Mouse (Mus musculus) inflammation-experienced regulatory T-cells, adult 6 months (primary cell): ENCODE measurements around the gene Tmem79. TPM values are rescaled to one million over a fixed set of nuclear protein-coding genes. Genes with fewer than 3 reads are reported as not detected.
A peak's percentile ranks its signal among the peaks of the same experiment; 100 is the strongest.
"Not testable (repeated sequence)": the region's sequence is repeated elsewhere in the genome, so short reads cannot be mapped to it uniquely, and the experiment has no call there.

Source experiments
- ATAC-seq: one replicate; pipeline ENCODE4 v1.8.0; 2017
- polyA plus RNA-seq, 3 experiments: library from polyadenylated mRNA; unstranded; fragments of 100-300 nt; shearing (Covaris generic); gene quantifications; one replicate each; pipeline ENCODE4 v1.2.1; 2017

The Tmem79 gene
- 1 to 10 TPM; 1.2 to 2.4 (median 1.8) TPM for polyA plus RNA-seq

DNA sequence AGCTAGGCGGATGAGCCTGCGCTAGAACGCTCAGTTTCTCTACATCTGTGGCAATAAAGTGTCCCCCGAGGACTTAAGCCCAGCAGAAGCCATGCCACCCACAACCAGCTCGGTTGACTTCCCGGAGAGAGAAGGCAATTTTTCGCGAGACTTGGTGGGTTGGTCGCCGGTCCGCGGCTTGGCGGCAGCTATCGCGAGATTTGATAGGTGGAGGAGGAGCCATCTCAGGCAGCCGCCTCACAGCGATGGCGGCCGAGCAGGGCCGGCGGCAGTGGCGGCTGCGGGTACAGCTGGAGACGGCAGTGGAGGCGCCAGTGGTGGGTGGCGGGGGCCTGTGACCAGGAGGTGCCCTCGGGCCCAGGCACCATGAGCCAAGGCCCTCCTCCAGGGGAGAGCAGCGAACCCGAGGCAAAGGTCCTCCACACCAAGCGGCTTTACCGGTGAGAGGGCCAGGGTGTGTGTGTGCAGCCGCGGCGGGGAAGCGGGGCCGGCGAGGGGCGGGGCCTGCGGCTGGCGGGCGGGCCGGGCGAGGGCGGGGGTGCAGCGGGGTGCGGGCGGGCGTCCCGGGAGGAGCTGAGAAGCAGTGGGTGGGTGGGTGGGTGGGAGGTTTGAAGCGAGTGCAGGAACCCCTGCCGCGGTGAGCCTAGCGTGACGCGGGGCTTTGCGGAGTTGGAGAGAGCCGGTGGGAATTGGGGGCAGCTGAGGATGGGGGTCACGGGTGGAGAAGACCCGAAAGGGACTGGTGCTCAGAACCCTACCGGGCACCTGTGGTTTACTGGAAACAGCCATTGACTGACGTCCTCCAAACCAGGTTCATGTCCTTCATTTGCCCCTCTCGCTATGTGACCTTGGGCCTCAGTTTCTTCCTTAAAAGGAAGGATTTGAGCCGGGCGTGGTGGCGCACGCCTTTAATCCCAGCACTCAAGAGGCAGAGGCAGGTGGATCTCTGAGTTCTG lies at the start of gene Tmem79, which contains the start of gene Smg5:
Tmem79 (minus strand) TSS at position 91 of the 956 bp plus-strand sequence.
Smg5 (plus strand) TSS at position 203 of the 956 bp plus-strand sequence.
- peak; percentile 96 for ATAC-seq

DNA sequence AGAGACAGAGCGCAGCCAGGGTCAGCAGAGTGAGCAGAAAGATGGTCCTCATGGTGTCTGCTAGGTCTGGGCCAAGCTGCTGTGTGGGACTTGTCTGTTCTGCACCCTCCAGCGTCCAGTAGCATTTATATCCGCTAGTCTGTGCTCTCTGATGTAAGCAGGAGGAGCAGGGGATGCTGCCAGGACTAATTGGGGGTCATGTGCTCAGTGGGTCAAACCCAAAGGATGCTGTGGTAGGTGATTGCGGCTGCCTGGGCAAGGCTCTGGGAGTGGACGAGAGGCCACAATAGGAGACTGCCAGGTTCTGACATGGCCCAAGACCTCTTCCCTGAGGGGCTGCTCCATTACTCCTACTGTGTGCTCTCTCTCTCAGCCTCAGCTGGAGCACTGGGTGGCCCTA lies 48.4 kb upstream of the Tmem79 start, which contains the start of gene Bglap:
Bglap (minus strand) TSS at position 101 of the 400 bp plus-strand sequence.
- no peak for ATAC-seq

DNA sequence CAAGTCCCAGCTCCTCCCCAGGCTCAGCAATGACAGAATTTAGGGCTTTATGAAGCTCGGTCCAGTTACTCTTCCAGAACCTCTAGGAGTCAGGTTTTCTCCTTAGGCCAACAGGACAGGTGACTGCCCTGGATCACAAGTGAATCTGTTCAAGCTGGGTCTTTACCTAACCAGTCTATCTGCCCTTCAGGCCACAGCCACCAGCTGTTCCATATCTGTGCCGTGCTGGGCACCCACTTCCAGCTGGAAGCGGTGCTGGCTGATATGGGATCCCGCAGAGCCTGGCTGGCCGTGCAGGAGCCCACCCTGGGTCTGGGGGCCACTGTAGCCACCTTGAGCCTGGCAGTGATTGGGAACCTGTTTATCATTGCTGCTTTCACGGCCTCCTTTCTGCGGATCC lies 46.4 kb upstream of the Tmem79 start:
- ATAC-seq, result not testable (repeated sequence)

DNA sequence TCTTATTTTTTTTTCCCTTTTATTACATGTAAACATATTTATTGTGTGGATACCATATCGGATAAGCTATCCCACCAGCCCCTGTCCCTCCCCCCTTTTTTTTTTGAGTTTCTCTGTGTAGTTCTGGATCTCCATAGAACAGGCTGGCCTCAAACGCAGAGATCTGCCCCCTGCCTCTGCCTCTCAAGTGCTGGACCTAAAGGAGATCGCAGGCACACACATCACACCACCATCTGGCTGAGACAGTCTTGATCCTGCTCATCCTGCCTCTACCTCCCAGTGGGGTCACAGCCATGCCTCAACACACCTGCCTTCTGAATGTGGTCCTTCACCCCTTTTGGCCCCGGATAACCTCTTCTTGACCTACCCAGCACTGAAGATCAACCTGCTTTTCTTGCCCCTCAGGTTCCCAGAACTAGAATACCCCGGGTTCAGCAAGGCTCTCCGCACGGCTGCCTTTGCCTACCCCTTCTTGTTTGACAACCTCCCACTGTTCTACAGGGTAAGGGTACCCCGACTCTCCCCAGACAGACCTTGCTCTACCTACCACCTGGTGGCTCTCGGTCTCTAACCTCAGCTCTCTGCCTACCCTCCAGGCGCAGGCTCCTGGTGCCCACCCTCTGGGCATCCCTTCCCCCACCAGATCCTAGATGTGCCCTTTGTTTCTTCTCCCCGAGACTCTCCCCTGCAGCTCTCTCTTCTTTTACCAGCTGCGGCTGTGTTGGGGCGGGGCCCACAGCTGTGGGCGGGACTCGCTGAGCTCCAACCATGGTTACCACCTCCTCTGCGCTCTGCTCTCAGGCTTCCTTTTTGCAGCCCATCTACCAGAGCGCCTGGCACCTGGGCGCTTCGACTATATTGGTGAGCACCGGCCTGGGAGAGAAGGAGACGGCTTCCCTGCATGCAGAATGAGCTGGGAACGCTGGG lies 45.7 kb upstream of the Tmem79 start:
- peak; percentile 99 for ATAC-seq

DNA sequence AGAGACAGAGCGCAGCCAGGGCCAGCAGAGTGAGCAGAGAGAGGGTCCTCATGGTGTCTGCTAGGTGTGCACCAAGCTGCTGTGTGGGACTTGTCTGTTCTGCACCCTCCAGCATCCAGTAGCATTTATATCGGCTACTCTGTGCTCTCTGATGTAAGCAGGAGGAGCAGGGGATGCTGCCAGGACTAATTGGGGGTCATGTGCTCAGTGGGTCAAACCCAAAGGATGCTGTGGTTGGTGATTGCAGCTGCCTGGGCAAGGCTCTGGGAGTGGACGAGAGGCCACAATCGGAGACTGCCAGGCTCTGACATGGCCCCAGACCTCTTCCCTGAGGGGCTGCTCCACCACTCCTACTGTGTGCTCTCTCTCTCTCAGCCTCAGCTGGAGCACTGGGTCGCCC lies 42.7 kb upstream of the Tmem79 start, which contains the start of gene Bglap2:
Bglap2 (minus strand) TSS at position 101 of the 400 bp plus-strand sequence.
- ATAC-seq, result not testable (repeated sequence)

DNA sequence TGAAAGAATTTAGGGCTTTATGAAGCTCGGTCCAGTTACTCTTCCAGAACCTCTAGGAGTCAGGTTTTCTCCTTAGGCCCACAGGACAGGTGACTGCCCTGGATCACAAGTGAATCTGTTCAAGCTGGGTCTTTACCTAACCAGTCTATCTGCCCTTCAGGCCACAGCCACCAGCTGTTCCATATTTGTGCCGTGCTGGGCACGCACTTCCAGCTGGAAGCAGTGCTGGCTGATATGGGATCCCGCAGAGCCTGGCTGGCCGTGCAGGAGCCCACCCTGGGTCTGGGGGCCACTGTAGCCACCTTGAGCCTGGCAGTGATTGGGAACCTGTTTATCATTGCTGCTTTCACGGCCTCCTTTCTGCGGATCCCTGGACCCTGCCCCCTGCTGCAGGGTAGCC lies 40.7 kb upstream of the Tmem79 start:
- ATAC-seq, result not testable (repeated sequence)

DNA sequence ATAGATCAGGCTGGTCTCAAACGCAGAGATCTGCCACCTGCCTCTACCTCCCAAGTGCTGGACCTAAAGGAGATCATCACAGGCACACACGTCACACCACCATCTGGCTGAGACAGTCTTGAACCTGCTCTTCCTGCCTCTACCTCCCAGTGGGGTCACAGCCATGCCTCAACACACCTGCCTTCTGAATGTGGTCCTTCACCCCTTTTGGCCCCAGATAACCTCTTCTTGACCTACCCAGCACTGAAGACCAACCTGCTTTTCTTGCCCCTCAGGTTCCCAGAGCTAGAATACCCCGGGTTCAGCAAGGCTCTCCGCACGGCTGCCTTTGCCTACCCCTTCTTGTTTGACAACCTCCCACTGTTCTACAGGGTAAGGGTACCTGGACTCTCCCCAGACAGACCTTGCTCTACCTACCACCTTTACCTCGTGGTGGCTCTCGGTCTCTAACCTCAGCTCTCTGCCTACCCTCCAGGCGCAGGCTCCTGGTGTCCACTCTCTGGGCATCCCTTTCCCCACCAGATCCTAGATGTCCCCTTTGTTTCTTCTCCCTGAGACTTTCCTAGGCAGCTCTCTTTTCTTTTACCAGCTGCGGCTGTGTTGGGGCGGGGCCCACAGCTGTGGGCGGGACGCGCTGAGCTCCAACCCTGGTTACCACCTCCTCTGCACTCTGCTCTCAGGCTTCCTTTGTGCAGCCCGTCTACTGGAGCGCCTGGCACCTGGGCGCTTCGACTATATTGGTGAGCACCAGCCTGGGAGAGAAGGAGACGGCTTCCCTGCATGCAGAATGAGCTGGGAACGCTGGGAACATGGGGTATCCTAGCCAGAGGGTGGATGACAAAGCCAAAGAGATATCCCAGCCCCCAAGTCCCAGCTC lies 40.0 kb upstream of the Tmem79 start:
- ATAC-seq, result peak; percentile 85

DNA sequence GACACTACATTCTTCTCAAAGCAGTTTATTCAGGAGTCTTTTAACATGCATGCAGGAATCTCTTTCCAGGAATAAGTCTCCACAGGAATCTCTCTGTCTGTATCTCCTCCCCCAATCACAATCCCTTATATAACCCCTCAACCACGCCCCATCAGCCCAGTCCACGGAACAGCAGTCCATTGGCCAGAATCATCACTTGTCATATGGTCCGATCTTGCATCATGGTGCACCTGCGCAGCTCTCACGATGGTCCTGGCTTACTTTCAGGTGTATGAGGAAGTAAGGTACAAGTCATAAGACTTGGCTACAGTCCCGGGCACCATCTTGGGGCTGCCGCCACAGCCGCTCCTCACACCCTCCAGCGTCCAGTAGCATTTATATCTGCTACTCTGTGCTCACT lies 36.7 kb upstream of the Tmem79 start, which contains the start of gene Bglap3:
Bglap3 (minus strand) TSS at position 101 of the 400 bp plus-strand sequence.
- ATAC-seq, result not testable (repeated sequence)

DNA sequence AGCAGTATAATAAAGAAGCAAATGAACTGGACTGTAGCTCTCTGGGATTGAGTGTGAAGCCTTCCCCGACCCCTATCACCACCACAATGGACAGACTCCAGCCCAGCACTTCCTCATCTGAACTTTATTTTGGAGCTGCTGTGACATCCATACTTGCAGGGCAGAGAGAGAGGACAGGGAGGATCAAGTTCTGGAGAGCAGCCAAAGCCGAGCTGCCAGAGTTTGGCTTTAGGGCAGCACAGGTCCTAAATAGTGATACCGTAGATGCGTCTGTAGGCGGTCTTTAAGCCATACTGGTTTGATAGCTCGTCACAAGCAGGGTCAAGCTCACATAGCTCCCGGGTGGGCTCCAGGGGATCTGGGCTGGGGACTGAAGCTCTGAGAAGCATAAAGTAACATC lies 32.6 kb upstream of the Tmem79 start:
- ATAC-seq, result not testable (repeated sequence)

DNA sequence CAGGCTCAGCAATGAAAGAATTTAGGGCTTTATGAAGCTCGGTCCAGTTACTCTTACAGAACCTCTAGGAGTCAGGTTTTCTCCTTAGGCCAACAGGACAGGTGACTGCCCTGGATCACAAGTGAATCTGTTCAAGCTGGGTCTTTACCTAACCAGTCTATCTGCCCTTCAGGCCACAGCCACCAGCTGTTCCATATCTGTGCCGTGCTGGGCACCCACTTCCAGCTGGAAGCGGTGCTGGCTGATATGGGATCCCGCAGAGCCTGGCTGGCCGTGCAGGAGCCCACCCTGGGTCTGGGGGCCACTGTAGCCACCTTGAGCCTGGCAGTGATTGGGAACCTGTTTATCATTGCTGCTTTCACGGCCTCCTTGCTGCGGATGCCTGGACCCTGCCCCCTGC lies 31.6 kb upstream of the Tmem79 start:
- ATAC-seq, result not testable (repeated sequence)

DNA sequence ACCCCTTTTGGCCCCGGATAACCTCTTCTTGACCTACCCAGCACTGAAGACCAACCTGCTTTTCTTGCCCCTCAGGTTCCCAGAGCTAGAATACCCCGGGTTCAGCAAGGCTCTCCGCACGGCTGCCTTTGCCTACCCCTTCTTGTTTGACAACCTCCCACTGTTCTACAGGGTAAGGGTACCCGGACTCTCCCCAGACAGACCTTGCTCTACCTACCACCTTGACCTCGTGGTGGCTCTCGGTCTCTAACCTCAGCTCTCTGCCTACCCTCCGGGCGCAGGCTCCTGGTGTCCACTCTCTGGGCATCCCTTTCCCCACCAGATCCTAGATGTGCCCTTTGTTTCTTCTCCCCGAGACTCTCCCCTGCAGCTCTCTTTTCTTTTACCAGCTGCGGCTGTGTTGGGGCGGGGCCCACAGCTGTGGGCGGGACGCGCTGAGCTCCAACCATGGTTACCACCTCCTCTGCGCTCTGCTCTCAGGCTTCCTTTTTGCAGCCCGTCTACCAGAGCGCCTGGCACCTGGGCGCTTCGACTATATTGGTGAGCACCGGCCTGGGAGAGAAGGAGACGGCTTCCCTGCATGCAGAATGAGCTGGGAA lies 31.0 kb upstream of the Tmem79 start:
- ATAC-seq, result peak; percentile 91

DNA sequence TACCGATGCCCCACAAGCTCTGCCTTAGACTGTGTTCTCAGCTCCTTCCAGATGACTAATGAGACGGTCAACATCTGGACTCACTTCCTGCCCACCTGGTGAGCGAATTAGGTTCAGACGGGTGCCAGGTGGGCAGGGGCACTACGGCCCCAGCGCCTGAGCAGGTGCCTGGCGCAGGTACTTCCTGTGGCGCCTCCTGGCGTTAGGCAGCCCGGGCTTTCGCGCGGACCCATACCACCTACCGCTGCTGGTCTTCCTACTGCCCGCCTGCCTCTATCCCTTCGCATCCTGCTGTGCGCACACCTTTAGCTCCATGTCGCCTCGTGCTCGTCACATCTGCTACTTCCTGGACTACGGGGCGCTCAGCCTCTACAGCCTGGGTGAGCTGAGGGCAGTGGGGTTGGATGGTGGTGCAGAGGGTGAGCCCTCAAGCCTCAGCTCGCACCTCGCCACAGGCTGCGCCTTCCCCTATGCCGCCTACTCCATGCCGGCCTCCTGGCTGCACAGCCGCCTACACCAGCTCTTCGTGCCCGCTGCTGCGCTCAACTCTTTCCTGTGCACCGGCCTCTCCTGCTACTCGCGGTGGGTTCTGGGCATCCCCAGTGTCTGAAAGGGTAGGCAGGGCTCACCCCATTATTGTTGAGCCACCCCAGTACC lies 29.9 kb upstream of the Tmem79 start:
- ATAC-seq, result no peak

DNA sequence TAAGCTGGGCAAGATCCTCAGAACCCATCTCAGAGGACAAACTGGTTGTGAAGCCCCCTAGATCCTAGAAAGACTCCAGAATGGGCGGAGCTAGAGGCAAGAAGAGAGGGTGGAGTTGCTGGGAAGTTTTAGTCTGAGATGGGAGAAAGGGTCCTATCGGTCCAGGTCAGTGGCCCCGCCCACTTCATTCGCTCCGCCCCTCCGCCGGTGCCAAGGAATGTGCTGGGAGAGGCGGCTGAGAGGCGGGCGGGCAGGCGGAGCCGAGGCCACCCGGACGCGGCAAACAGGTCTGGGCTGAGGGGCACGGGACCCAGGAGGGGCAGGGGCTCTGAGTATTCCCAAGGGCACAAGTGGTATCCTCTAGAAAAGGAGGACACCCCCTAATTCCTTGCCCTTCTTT lies 28.4 kb upstream of the Tmem79 start, which contains the start of gene Paqr6:
Paqr6 (plus strand) TSS at position 248 of the 400 bp plus-strand sequence.
- no peak for ATAC-seq

DNA sequence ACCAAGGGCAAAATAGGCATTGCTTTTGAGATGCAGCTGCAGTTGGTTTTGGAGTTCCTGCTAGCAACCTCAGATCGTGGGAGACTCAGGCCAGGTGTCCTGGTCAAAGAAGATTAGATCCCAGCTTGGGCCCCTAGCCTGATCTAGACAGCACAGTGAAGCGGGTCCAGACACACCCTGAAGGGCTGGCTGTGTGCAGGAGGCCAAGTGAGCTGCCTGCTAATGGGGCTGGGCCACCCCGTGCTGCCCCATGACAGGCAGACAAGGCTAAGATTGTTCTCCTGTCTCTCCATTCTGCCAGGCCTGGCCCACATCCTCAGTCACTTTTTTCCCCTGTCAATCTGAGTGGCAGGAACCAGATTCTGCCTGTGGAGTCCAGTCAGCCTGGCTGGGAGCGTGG lies 27.8 kb upstream of the Tmem79 start:
- ATAC-seq, result no peak

DNA sequence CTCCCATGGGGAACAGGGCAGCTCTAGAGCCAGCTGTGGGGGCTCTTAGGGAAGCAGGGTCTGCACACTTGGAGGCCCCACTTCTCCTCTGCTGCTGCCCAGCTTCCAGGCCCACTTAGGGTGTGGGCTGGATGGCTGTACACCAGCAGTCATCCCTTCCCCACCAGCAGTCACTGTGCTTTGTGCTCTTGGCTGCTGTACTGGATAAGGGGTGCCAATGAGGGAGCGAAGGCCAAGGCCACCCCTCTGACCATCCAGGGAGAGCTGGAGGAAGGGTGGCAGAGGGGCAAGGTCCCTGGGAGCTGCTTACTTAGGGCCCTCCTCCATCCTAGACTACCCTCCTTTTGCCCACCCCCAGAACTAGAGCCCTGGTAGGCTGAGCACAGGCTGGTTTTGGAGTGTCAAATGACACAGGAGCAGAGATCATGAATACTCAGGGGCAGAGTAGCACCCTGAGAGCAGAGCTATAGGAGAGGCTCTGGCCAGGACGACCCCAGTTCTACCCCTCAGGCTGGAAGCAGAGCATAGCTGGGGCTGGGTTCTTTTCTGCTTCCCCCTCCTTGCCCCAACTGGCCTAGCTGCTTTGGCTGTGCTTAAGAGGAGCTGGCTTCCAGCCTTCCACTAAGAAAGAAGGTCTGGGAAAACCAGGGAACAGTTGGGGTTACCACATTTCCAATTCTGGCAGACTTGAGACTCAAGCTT lies 25.8 kb upstream of the Tmem79 start:
- ATAC-seq, result no peak

DNA sequence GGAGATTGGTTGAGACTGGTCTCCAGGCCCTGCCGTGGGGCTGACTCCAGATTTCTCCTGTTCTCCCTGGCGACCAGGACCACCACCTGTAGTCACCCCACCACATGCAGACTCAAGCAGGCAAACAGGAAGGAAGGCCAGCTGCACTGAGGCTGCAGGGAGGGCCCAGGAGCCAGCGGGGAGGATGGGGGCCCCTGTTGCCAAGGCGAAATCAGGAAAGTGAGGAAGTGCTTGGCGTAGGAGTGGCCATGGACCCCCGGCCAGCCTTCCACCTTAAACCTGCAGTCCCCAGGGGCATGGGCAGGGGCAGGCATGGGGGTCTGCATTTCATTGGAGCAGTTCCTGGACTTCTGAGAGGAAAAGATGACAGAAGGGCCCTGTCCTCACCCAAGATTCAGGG lies 25.1 kb upstream of the Tmem79 start:
- no peak for ATAC-seq

DNA sequence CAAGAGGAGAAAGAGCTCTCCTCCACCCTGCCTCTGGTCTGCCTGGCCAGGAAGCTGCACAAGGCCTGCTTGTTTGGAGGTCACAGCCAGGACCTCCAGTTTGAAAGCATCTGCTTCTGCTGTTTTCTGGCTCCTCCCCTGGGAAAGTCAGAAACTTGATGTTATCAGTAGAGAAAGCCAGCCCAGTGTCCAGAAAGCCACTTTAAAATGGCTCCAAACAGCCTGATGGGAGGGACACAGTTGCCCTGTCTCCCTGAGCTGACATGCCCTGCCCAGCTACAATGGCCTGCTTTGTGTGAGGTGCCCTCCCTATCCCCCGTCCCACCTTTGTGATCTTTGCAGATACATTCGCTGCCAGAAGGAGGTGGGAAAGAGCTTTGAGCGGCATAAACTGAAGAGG lies 24.0 kb upstream of the Tmem79 start:
- no peak for ATAC-seq

DNA sequence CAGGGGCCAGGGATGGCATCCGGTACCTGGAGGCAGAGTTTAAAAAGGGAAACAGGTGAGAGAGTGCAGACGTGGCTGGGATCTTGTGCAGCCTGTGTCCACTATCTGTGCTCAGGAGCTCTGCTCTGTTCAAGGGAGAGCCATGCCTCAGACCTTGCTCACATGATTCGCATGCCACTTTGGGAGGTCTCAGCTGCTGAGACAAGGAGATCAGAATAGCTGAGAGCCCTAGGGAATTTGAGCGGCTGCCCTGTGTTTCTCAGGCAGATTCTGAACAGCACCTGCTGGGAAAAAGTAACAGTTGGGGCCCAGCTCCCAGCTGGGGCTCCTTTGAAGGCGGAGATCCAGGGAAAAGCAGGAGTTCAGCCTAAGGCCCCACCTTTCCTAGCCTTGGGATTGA lies 23.6 kb upstream of the Tmem79 start:
- ATAC-seq, result no peak

DNA sequence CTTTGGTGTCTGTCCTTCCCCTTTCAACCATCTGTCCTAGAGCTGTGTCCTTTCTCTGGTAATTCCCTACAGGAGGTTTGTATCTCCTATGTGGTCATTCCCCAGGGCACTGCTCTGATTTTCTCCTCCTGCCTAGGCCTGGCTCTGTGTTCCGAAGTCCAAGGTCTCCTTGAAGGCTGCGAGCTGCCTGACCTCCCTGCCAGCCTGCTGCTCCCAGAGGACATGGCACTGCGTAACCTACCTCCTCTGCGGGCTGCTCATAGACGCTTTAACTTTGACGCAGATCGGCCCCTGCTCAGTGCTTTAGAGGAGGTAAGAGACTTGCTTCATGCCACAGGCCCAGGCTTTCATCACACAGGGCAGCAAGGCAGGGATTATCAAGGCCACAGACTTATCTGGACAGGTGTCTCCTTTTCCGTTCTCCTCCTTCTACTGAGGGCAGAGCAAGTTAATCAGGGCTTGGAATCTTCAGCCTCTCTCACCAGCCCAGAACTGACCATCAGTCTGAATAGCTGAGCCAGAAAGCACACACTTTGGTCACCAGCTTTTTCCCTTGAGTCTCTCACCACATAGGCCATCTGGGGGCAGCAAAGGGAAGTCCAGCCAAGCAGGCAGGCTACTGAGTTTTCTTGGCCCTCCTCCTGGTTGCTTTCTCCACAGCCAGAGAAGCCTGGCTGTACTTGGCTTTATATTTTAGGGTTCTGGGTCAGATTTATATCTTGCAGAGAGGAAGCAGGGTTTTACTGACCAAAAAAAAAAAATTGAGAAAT lies 18.6 kb upstream of the Tmem79 start:
- ATAC-seq, result no peak
